Mouse (Mus musculus) hematopoietic stem cell, adult 5-6 weeks (primary cell): Measurements from ENCODE around the gene Sptlc3. TPM values are rescaled to one million over a fixed set of nuclear protein-coding genes. Genes with fewer than 3 reads are reported as not detected.

ENCODE experiments used
- ATAC-seq, 2 experiments: fragments of 125-278 bp in 1 of 2; replicated peaks in 1 of 2; 2 replicates each; pipeline ENCODE4 v1.8.0; 2016 to 2017; ENCODE audit warnings: inconsistent platforms in 2 of 2, mild to moderate bottlenecking in 2 of 2, moderate number of reproducible peaks in 2 of 2, low read depth in 1 of 2, moderate TSS enrichment in 1 of 2; ENCODE audit not compliant: low FRiP score in 2 of 2, poor library complexity in 2 of 2, severe bottlenecking in 2 of 2, insufficient read depth in 1 of 2, low TSS enrichment in 1 of 2
- total RNA-seq: library from RNA; stranded (forward); fragments of 172-1452, 232-1000 nt; gene quantifications from 2 replicates; pipeline ENCODE4 v1.2.3, GENCODE M21; 2017

Gene Sptlc3
- total RNA-seq = not detected in 2 replicates

DNA sequence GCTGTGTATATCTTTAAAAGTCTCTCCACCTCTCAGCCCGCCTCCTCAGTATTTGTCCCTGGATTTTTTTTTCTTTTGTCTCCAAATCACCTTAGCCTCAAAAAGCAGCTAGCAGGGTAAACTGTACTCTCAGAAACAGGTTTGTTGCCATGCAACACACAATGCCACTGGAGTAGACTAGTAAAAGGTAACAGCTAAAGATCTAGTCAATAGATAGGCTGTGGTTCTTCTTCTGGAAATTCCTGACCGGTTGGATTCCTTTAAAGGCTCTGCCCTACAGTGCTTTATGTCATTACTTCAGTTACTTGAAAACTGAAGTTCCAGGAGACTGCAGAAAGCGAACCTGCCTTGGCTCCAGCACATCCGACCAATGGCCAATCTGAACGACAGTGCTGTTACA, at the start of gene Sptlc3:
Sptlc3 (plus strand) TSS at position 78 of the 400 bp plus-strand sequence.
- ATAC-seq = no peak

DNA sequence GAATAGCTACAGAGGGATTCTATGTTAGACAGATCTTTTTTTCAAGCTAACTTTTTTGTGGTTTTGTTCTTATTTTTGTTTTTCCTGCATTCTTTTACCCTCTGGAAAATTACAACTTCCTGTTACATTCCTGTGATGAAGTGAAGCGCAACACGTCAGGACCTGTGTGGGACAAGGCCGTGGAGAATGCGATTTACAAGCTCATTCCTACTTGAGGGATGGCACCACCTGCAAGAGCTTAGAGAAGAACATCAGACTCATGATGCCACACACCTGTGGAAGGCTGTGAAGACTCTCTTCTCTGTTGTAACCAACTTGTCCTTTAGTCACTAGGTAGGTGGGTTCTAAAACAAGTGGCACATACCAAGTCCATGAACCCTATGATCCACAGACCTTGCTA, 26.0 kb upstream of the Sptlc3 start:
- ATAC-seq = no peak

DNA sequence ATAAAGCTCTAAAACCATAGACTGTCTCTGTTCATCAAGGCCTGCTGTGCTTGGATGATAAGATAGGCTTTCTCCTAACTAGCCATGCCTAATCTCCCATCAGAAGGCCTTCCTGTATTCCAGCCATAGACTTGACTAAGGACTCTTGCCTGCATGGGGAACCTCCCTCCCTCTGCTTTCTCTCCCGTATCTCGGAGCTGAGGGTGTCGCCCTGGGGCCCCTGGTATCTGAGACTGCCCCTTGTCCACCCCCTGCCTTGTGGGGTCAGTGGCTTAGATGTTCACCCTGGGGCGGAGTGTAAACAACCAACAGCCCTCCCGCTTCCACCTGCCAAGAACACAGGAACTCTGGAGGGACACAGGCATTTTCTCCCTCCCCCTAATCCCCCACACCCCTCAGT, 5.0 kb upstream of the Sptlc3 start:
- no peak for ATAC-seq

DNA sequence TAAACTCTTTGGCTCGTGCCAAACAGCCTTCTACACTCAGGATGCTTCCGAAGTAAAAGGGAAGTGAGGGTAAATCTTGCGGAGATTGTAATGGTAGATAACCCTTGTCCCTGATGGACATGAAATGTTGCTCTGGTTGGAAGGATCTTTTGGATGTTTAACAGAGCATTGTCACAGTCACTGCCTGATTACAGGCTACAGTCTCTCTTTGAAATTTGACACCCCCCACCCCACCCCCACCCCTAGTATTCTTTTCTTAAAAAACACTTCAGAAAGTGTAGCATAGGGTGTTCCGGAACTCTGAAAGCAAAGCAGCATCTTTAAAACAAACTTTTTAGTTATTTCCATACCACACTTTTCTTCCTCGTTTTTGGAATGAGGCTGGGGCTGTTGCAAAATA, 916 bp downstream of the Sptlc3 start:
- ATAC-seq = no peak

DNA sequence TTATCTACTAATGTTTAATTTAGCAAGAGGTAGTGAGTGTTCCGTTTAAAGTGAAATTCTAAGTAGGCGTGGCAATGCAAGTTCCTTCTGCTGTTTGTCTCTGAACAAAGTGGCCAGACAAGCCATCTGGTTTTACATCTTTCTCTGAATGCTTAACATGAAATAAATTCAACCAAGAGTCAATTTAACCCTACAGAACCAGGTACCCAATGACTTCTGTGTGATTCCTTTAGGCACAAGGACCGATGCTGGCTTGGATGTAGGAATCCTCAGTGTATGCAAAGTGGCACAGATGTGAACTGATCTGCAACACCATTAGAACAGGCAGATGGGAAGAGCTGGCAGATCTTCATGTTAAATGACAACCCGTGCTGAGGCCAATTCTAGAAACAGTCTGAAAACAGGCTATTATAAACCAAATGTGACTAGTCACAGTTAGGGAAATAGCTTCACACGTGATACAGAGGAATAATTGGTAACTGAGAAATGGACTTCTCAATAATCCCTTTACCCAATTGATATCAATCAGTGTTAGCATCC, 68.3 kb downstream of the Sptlc3 start:
- ATAC-seq = no peak

DNA sequence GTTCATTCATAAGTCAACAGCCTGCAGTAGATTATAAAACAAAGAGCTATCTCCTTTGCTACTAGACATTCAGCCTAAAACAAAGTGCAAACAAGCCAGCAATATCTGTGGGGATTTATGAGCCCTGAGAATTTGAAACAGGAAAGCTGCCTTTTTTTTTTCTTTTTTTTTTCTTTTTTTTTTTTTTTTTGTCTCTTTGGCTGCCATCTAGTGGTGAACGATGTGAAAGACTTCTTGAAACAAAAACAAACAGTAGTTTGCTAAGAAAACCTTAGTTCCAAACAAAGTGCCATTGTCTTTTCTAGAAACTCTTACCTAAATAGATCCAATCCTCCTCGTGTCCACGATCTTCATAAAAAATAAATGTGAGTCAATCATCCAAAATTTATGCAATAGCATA, 85.6 kb downstream of the Sptlc3 start:
- ATAC-seq = peak in 1 of 2 experiments; percentile 32; a peak in 1 of 4 replicates

DNA sequence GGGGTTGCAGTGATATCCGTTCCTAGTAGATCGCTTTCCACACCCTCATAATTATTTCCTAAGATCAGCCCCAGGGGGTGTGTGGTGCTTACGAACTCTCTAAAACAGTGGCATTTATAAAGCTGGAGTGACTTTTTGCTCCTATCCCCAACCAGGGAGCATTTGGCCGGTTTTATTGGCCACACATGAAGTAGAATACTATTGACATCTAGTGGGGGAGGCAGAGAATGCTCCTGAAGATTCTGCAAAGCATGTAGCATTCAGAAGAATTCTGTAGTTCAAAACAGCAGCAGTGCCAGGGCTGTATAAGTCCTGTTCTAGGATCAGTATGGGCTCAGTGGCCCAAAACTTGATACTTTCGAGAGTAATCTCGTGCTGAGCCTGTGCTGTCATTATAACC, 89.1 kb downstream of the Sptlc3 start:
- ATAC-seq = no peak

DNA sequence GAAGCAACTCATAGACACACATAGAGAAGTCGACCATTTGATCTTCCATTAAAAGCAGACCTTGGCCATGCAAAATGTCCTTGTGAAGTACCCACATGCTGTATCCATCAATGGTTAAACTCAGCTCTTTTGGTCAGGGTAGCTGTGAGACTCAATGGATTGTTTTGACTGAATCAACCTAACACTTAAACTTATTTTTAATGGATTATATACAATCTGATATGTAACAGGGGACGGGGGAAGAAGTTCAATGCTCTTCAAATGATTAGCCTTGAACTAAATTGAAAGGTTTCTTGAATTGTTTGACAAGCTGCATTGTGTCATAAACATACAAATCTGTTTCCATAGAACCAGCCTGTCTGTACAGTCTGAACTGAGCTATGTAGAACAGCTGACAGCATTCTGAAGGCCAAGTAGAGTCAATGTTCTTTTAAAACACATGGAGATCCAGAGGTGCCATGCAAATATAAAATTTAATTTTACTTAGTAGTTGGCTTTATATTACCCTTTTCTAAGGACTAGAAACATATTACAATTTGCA, 94.0 kb downstream of the Sptlc3 start:
- ATAC-seq = no peak

DNA sequence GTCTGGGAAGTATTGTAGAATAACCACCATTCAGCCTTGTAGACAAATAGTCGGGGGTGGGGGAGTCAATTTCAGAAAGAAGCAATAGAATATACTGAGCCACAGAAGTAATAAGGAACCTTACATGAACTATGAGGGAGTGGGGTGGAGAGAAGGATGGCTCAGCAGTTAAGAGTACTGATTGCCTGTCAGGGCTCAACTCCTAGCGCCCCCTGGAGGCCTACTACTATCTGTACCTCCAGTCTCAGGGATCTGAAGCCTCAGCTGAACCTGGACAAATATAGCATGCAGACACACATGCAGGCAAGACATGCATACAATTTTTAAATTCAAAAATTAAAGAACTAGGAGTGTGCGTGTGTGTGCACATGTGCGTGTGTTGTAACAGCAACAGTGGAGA, 96.2 kb downstream of the Sptlc3 start:
- peak; percentile 71 to 91; a peak in 3 of 4 replicates for ATAC-seq

DNA sequence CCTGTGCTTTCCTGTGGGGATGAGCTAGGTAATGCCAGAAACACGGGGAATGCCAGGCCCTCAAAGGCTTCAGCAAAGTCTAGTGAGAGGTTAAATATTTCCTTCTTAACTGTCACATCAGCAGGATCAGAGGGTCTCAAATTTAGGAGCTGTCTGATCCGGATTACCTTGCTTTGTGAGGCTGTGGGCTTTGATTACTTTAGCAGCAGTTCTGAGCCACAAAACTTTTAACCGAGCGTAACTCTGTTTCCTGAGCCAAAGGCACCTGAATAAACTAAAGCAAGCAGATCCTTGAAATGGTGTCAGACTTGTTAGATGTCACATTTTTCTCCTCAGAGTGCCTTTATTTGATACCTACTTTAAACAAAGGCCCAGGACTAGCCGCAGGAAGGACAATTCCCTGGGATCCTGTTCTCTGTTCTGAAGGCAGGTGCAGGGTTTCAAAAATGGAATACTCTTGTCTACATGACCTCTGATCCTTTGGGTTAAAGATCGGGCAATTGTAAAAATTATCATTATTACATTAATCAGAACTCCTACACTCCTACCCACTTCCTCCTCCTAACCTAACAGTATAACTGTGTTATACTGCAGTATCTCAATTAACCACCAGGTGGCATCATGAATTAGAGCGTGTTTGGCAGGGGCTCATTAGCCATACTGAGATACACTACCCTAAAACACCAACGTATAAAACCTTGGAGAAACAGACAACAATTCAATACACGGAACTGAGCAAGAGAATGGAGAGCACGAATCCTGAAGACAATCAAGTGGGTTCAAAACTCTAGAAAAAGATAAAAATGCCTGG, 97.4 kb downstream of the Sptlc3 start:
- ATAC-seq = peak; percentile 91 to 93

DNA sequence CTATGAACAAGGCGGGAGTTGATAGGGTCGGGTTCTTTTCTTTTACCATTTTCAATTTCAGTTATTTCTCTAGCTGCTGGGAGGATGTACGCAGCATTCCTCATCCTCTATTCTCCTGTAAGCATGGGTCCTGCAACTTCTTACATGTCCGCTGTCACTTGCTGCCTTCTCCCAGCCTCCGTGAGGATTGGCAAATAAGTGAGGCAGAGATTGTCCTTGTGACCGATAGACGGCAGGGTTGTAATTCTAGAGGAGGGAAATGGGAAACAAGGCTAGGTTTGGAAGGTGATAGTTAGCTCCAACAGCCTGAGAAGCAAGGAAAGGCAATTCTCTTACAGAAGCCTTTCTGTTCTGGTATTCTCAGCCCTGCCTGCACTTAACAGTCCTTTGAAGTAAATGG, 98.4 kb downstream of the Sptlc3 start:
- ATAC-seq = no peak

DNA sequence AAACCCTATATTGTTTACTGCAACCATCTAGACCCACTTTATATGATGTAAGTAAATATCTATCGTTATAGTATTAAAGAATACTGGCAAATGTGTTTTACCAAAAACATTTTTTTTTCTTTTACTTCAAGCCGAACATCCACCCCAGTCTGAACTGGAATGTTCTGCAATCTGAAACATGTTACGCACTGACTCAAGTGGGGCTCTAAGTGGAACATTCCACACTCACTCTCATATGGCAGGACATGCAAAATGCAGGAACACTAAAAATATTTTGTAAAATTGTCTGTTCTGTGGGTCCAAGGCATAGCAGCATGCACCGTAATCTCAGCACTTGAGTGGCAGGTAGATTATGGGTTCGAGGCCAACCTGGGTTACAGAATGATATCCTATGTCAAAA, 103.5 kb downstream of the Sptlc3 start:
- no peak for ATAC-seq

DNA sequence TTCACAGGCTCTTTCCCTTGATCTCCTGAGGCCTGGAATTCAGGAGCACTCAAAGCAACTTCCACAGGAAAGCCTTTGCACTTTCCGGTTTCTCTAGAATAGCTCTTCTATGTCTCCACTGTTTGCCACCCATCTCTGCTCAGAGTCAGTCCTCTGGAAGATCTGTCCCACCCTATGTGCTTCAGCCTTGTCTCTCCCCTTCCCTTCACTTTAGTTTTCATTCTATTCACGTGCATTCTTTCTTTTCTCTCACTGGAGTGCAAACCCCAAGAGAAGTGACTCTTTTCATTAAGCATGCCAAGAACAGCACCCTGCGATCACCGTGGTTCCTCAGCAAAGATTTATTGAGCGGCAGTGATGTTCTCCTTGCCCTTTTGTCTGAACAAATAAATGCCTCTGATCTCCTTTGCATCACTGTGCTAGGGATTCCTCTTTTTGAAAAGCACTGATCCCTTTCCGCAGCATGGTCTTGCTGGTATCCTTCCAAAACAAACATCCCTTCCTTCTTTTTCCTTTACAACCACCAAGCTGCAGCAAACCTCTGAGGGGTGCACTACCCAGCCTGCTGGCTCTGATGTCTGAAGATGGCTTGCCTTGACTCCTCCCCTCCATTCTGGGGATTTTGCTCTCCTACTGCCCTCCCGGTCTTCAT, 108.0 kb downstream of the Sptlc3 start:
- ATAC-seq = no peak

DNA sequence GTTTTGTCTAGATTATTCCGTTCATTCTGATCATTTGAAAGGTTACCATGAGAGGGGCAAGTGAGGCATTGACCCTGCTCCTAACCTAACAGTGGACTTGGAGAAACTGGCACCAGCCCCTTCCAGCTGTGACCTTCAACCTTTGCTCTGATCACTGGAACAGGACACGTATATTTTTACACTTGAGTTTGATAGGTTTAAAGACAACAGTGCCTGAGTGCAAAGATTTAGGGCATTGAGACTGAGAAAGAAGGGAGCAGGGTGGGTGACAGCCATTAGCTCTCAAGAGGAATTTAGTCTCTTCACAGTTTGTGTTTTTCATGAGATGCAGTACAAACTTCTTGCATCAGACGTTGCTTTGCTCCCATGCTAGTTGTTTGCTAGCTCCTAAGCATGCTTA, 114.5 kb downstream of the Sptlc3 start:
- ATAC-seq = no peak

DNA sequence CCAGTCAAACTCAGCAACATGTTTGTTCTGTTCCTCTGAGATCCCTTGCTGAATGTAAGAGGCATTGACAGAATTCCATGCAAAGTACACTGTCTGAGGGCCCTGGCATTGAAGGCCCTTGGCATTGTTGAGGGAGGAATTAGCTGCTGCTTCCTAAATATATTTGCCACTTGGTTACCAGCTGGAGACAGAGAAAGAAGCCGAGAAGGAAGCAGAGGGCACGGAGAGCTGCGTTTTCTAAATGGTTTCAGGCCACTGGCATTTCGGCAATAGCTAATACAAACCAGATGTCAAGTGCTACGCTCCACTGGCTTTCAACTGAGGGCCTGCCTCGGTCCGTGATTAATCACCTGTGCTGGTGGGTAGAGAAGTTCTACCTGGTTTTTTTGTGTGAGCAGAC, 115.1 kb downstream of the Sptlc3 start:
- ATAC-seq = no peak

DNA sequence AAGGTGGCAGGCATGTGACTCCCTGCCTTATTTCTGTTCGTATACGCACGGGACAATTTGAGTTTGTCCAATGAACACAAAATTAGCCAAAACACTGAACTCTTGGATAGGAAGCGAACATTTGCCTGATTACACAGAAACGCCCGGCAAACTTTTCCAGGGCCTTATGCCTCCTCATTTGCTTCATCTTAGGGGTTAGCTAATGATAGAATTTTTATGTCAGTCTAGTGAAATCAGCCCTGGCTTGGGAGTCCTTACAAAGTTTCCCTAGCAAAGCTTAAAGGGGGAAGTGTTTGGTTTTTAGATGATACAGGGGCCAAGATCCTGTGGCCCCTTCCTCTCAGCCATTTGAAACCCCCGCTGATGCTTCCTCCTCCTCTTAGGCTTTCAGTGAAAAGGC, 115.5 kb downstream of the Sptlc3 start:
- no peak for ATAC-seq

DNA sequence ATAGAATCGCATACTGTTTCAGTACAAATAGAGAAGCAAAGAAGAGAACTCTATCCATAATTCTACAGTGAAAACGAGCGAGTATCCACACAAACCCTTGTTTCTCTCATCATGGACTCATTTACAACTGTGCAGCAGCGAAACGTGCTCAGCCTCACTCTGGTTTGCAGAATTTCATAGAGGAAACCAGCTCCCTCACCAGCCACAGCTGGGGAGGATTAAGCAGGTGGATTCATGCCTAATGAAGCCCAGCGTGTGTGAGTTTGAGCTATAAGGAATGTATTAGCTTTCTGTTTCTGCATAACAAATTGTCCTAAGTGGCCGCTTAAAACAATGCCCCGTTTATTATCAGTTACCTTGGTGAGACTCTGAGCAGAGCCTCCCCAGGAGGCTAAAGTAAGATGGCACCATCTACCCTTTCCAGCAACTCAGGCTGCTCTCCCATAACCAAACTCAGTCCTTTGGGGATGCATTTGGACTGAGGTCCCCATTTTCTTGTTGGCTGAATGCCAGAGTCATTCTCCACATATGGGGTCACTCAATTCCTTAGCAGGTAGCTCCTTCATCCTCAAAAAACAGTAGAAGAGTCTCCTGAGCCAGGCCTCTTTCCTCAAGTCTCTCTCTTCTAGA, 116.1 kb downstream of the Sptlc3 start:
- ATAC-seq = no peak
